Mouse (Mus musculus): Measurements from ENCODE around the gene Gm28043.
"Not testable (repeated sequence)": the region's sequence is repeated elsewhere in the genome, so short reads cannot be mapped to it uniquely, and the experiment has no call there.

Gm28043 gene

GRCm38 (mm10) chr17:29614115-29615023, at the start of gene Gm28043, which contains the start of gene Rnf8:
Gene Gm28043 (plus strand): TSS chr17:29614876.
Gene Rnf8 (plus strand): TSS chr17:29614790.
- peak; percentile 92 for DNase-seq

GRCm38 (mm10) chr17:29565521-29565920, 49.2 kb upstream of the Gm28043 start:
- DNase-seq: no peak

- DNase-seq: no peak
Observed at GRCm38 (mm10) chr17:29568435-29568834, 46.2 kb upstream of the Gm28043 start.

- DNase-seq: no peak
Observed at GRCm38 (mm10) chr17:29569831-29570230, 44.8 kb upstream of the Gm28043 start.

GRCm38 (mm10) chr17:29579579-29580126, 35.0 kb upstream of the Gm28043 start:
- DNase-seq: no peak

- DNase-seq: no peak
Observed at GRCm38 (mm10) chr17:29583569-29583968, 31.1 kb upstream of the Gm28043 start.

- no peak for DNase-seq
Observed at GRCm38 (mm10) chr17:29584306-29584705, 30.4 kb upstream of the Gm28043 start.

GRCm38 (mm10) chr17:29584737-29585136, 29.9 kb upstream of the Gm28043 start:
- DNase-seq: no peak

- DNase-seq: no peak
Observed at GRCm38 (mm10) chr17:29585446-29585845, 29.2 kb upstream of the Gm28043 start.

- no peak for DNase-seq
Observed at GRCm38 (mm10) chr17:29586921-29587320, 27.8 kb upstream of the Gm28043 start.

- no peak for DNase-seq
Observed at GRCm38 (mm10) chr17:29589221-29589898, 25.3 kb upstream of the Gm28043 start.

- DNase-seq: peak; percentile 77
Observed at GRCm38 (mm10) chr17:29595891-29596770, 18.5 kb upstream of the Gm28043 start.

GRCm38 (mm10) chr17:29596771-29597132, 17.9 kb upstream of the Gm28043 start:
- no peak for DNase-seq

- peak; percentile 47 for DNase-seq
Observed at GRCm38 (mm10) chr17:29599051-29599450, 15.6 kb upstream of the Gm28043 start.

GRCm38 (mm10) chr17:29599537-29599936, 15.1 kb upstream of the Gm28043 start:
- DNase-seq: peak; percentile 45

GRCm38 (mm10) chr17:29601391-29601790, 13.3 kb upstream of the Gm28043 start:
- no peak for DNase-seq

- DNase-seq: peak; percentile 70
Observed at GRCm38 (mm10) chr17:29603283-29603682, 11.4 kb upstream of the Gm28043 start.

- DNase-seq: not testable (repeated sequence)
Observed at GRCm38 (mm10) chr17:29613453-29613852, 1.2 kb upstream of the Gm28043 start.

- DNase-seq: no peak
Observed at GRCm38 (mm10) chr17:29615024-29615551, 412 bp downstream of the Gm28043 start.

GRCm38 (mm10) chr17:29615616-29616015, 940 bp downstream of the Gm28043 start:
- no peak for DNase-seq

- DNase-seq: no peak
Observed at GRCm38 (mm10) chr17:29619231-29619630, 4.6 kb downstream of the Gm28043 start.

GRCm38 (mm10) chr17:29623488-29623887, 8.8 kb downstream of the Gm28043 start:
- no peak for DNase-seq
